Mouse (Mus musculus): ENCODE measurements at regions not wholly inside any gene's neighbourhood (a gene's known extent, or its start where the extent isn't known, plus 50 kb on each side); places are given as distances from the start of the nearest gene placed in this dataset.

DNA sequence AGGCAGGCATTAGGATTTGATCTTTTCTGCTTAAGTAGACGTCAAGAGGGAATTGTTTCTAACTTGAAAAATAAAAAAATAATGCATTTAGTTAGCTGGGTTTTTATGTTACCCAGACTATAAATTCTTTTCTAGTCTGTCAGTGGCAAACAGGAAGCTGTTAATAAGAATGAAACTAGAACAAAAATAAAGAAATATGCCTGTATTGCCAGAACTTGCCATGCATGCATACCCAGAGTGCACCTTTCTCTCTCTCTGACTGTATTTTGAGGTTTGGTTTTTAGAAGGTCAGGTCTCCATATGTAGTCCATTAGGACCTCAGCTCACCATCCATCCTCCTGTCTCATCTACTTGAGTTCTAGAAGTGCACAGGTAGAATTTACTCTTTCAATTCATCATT is 661.0 kb upstream of the Cblb start:
- no peak for TF ChIP-seq CTCF (IDR thresholded peaks at IDR 0.05; ENCODE audit: extremely low read depth, insufficient read depth, insufficient read length, insufficient replicate concordance)
- TF ChIP-seq POLR2A (IDR thresholded peaks at IDR 0.05; ENCODE audit: low read depth, low read length): no peak

Data from spleen, adult 2 months (tissue).